In genomic region chr15:83171712-83172481, GRCm38 (mm10) we compare ENCODE assay signal across 8 mouse cellular contexts. TPM values are rescaled to one million over a fixed set of nuclear protein-coding genes. Genes with fewer than 3 reads are reported as not detected.
DNase-seq lines count a peak whose midpoint lies in the region; ATAC-seq and TF ChIP-seq lines count a peak whose summit lies in the region.

No protein-coding gene starts in this region.

- H3K36me3 ChIP-seq in C2C12 (ENCODE audit: control insufficient read depth, insufficient read depth), result no peaks in the 10 kb centered on the region
- peaks cover 76% of the 10 kb centered on the region for H3K36me3 ChIP-seq in erythroblast, embryonic 14.5 days (ENCODE audit: control insufficient read depth)
- H3K36me3 ChIP-seq in heart, embryonic 13.5 days, result no peaks in the 10 kb centered on the region
- peaks cover 22% of the 10 kb centered on the region for H3K36me3 ChIP-seq in liver, embryonic 12.5 days
- H3K36me3 ChIP-seq in stomach, embryonic 15.5 days, result no peaks in the 10 kb centered on the region

- DNase-seq in brain, embryonic 14.5 days (ENCODE audit: low read depth), result peak; percentile 99
- DNase-seq in kidney, postnatal 10 days, result peak; percentile 98
- DNase-seq in natural killer cell, adult 2 months (ENCODE audit: low spot score in 2 of 2), result peak; percentile 96 to 97

- peak overlapping the region; percentile 75 for H3K4me3 ChIP-seq in C2C12 (ENCODE audit: insufficient read depth, poor library complexity, severe bottlenecking)
- peak overlapping the region; percentile 83 for H3K4me3 ChIP-seq in erythroblast, embryonic 14.5 days (replicated peaks)
- peak overlapping the region; percentile 86 for H3K4me3 ChIP-seq in heart, embryonic 13.5 days
- H3K4me3 ChIP-seq in liver, embryonic 12.5 days, result peak overlapping the region; percentile 94
- H3K4me3 ChIP-seq in stomach, embryonic 15.5 days (replicated peaks), result peak overlapping the region; percentile 93

- WGBS in heart, embryonic 13.5 days, result under 1% methylated on average over 67 of the region's 67 CpGs
- under 1% methylated on average over 67 of the region's 67 CpGs for WGBS in liver, embryonic 12.5 days (ENCODE audit: insufficient replicate concordance)
- WGBS in stomach, embryonic 15.5 days, result under 1% methylated on average over 67 of the region's 67 CpGs

- H3K9me3 ChIP-seq in erythroblast, embryonic 14.5 days (ENCODE audit: control insufficient read depth, low read length), result no peaks in the 10 kb centered on the region
- H3K9me3 ChIP-seq in heart, embryonic 13.5 days, result no peaks in the 10 kb centered on the region
- H3K9me3 ChIP-seq in liver, embryonic 12.5 days (replicated peaks), result no peaks in the 10 kb centered on the region
- H3K9me3 ChIP-seq in stomach, embryonic 15.5 days, result no peaks in the 10 kb centered on the region

- peaks cover 81% of the 10 kb centered on the region for H3K4me1 ChIP-seq in erythroblast, embryonic 14.5 days (ENCODE audit: control insufficient read depth)
- H3K4me1 ChIP-seq in heart, embryonic 13.5 days, result peaks cover 43% of the 10 kb centered on the region
- H3K4me1 ChIP-seq in liver, embryonic 12.5 days, result peaks cover 77% of the 10 kb centered on the region
- peaks cover 29% of the 10 kb centered on the region for H3K4me1 ChIP-seq in stomach, embryonic 15.5 days

- peak overlapping the region; percentile 73 for H3ac ChIP-seq in C2C12 (ENCODE audit: control insufficient read depth, insufficient read length, low read depth)

- H3K4me2 ChIP-seq in heart, embryonic 13.5 days, result peak overlapping the region; percentile 91
- peak overlapping the region; percentile 95 for H3K4me2 ChIP-seq in liver, embryonic 12.5 days
- H3K4me2 ChIP-seq in stomach, embryonic 15.5 days, result peak overlapping the region; percentile 82

- H3K79me3 ChIP-seq in C2C12 (ENCODE audit: low read depth), result peaks cover 43% of the 10 kb centered on the region

- peak; percentile 93 for ATAC-seq in heart, embryonic 13.5 days (ENCODE audit: extremely low read depth, insufficient number of reproducible peaks, low FRiP score, low TSS enrichment)
- ATAC-seq in liver, embryonic 12.5 days, result peak; percentile 88
- peak; percentile 91 for ATAC-seq in stomach, embryonic 15.5 days (ENCODE audit: insufficient read depth, low FRiP score, low read depth)

- peak overlapping the region; percentile 88 for H3K27ac ChIP-seq in heart, embryonic 13.5 days (replicated peaks)
- peak overlapping the region; percentile 95 for H3K27ac ChIP-seq in liver, embryonic 12.5 days
- H3K27ac ChIP-seq in stomach, embryonic 15.5 days, result peak overlapping the region; percentile 90

- peak; percentile 63 for TF ChIP-seq CTCF in C2C12 (IDR thresholded peaks at IDR 0.05; ENCODE audit: control insufficient read depth, insufficient read depth, insufficient read length)
- peak; percentile 41; the same call in 1 of the 2 replicates for TF ChIP-seq CTCF in brain, embryonic 14.5 days (IDR thresholded peaks at IDR 0.05; ENCODE audit: borderline replicate concordance, extremely low read depth, insufficient read depth, insufficient read length)

- H3K79me2 ChIP-seq in C2C12 (ENCODE audit: control insufficient read depth, insufficient read depth), result peaks cover 50% of the 10 kb centered on the region

- peak overlapping the region; percentile 90 for H3K9ac ChIP-seq in heart, embryonic 13.5 days
- peak overlapping the region; percentile 97 for H3K9ac ChIP-seq in liver, embryonic 12.5 days
- peak overlapping the region; percentile 74 for H3K9ac ChIP-seq in stomach, embryonic 15.5 days

- H3K27me3 ChIP-seq in C2C12 (ENCODE audit: control insufficient read depth, insufficient read depth, insufficient read length), result no peaks in the 10 kb centered on the region
- H3K27me3 ChIP-seq in erythroblast, embryonic 14.5 days (ENCODE audit: control insufficient read depth), result no peaks in the 10 kb centered on the region
- no peaks in the 10 kb centered on the region for H3K27me3 ChIP-seq in heart, embryonic 13.5 days (replicated peaks)
- H3K27me3 ChIP-seq in liver, embryonic 12.5 days (replicated peaks), result no peaks in the 10 kb centered on the region
- H3K27me3 ChIP-seq in stomach, embryonic 15.5 days (replicated peaks), result no peaks in the 10 kb centered on the region

- TF ChIP-seq POLR2A in brain, embryonic 14.5 days (IDR thresholded peaks at IDR 0.05; ENCODE audit: borderline replicate concordance, extremely low read depth, insufficient read depth, insufficient read length, poor library complexity, severe bottlenecking), result 0 out of 2 replicates have a peak, but pooled peaks have one; percentile 76

TF ChIP-seq in C2C12, 6 proteins besides CTCF, POLR2A, EP300 and RAD21:
- TF ChIP-seq MAX (IDR thresholded peaks at IDR 0.05) (peak; percentile 56), MYOG (IDR thresholded peaks at IDR 0.05; ENCODE audit: control insufficient read depth, extremely low read depth, insufficient read length) (no peak)

RNA-seq across cellular contexts. Expression of gene Cyb5r3, which starts 0.5 kb away (rescaled TPM):
- 402 TPM for polyA plus RNA-seq in C2C12 (2012; fragmentation: generic; extraction: Trizol)
- polyA plus RNA-seq in brain, embryonic 14.5 days (2012; rRNA removed), result 49.4 and 85.4 TPM in 2 replicates
- 42.0 and 57.2 TPM in 2 replicates for polyA plus RNA-seq in erythroblast, embryonic 14.5 days (2012)
- 127 and 137 TPM in 2 replicates for polyA plus RNA-seq in heart, embryonic 13.5 days (2015; fragmentation: Nextera tagmentation; extraction: Ambion mirVana)
- 151 and 172 TPM in 2 replicates for polyA plus RNA-seq in liver, embryonic 12.5 days (2016; fragmentation: Nextera tagmentation; extraction: Ambion mirVana)
- 182 and 210 TPM in 2 replicates for polyA plus RNA-seq in stomach, embryonic 15.5 days (2015; fragmentation: Nextera tagmentation; extraction: Ambion mirVana)

RNA-seq across cellular contexts. Expression of gene Poldip3, which starts 22.7 kb away (rescaled TPM):
- 108 TPM for polyA plus RNA-seq in C2C12 (2012; fragmentation: generic; extraction: Trizol)
- 92.9 and 101 TPM in 2 replicates for polyA plus RNA-seq in brain, embryonic 14.5 days (2012; rRNA removed)
- polyA plus RNA-seq in erythroblast, embryonic 14.5 days (2012), result 7.8 and 8.4 TPM in 2 replicates
- 73.9 and 74.2 TPM in 2 replicates for polyA plus RNA-seq in heart, embryonic 13.5 days (2015; fragmentation: Nextera tagmentation; extraction: Ambion mirVana)
- 83.0 and 86.7 TPM in 2 replicates for polyA plus RNA-seq in liver, embryonic 12.5 days (2016; fragmentation: Nextera tagmentation; extraction: Ambion mirVana)
- polyA plus RNA-seq in stomach, embryonic 15.5 days (2015; fragmentation: Nextera tagmentation; extraction: Ambion mirVana), result 112 and 121 TPM in 2 replicates

RNA-seq across cellular contexts. Expression of gene Rrp7a, which starts 49.3 kb away (rescaled TPM):
- 171 TPM for polyA plus RNA-seq in C2C12 (2012; fragmentation: generic; extraction: Trizol)
- 106 and 111 TPM in 2 replicates for polyA plus RNA-seq in brain, embryonic 14.5 days (2012; rRNA removed)
- polyA plus RNA-seq in erythroblast, embryonic 14.5 days (2012), result 3.3 and 5.1 TPM in 2 replicates
- 41.1 and 45.9 TPM in 2 replicates for polyA plus RNA-seq in heart, embryonic 13.5 days (2015; fragmentation: Nextera tagmentation; extraction: Ambion mirVana)
- 36.5 and 42.3 TPM in 2 replicates for polyA plus RNA-seq in liver, embryonic 12.5 days (2016; fragmentation: Nextera tagmentation; extraction: Ambion mirVana)
- polyA plus RNA-seq in stomach, embryonic 15.5 days (2015; fragmentation: Nextera tagmentation; extraction: Ambion mirVana), result 56.0 and 59.8 TPM in 2 replicates

Comparison
In these comparisons a context has a peak if more than half of its experiments do, and no peak if none do; other contexts are left out.
1. Peak in every context shown above with its lines: DNase-seq, ATAC-seq, H3K4me3 ChIP-seq and H3K27ac ChIP-seq.